Mouse (Mus musculus) neural tube, embryonic 14.5 days (tissue): Measurements from ENCODE around the gene Prss36. TPM values are rescaled to one million over a fixed set of nuclear protein-coding genes. Genes with fewer than 3 reads are reported as not detected.

Experiments used
- ATAC-seq: fragments of 200-750 bp; cut with Nextera tagmentation; 2 replicates; pipeline ENCODE4 v1.8.0; 2017; ENCODE audit warnings: low read depth, mild to moderate bottlenecking, moderate TSS enrichment, moderate library complexity
- H3K27ac ChIP-seq: fragments of 300-500 bp; sonication (generic); 2 replicates; pipeline ENCODE4 v1.5.1; 2014; ENCODE audit warnings: low read depth, mild to moderate bottlenecking, control low read depth, low read length, moderate library complexity, mixed read lengths
- H3K27me3 ChIP-seq: fragments of 300-500 bp; sonication (generic); 2 replicates; pipeline ENCODE4 v1.6.1; 2014; ENCODE audit warnings: low read length; ENCODE audit not compliant: control insufficient read depth, insufficient read depth
- H3K36me3 ChIP-seq: fragments of 300-500 bp; sonication (generic); 2 replicates; pipeline ENCODE4 v1.6.1; 2014; ENCODE audit warnings: low read length, mixed read lengths; ENCODE audit not compliant: control insufficient read depth, insufficient read depth
- H3K4me1 ChIP-seq: fragments of 300-500 bp; sonication (generic); 2 replicates; pipeline ENCODE4 v1.6.1; 2014; ENCODE audit warnings: low read length; ENCODE audit not compliant: control insufficient read depth, insufficient read depth
- H3K4me2 ChIP-seq: fragments of 300-500 bp; sonication (generic); 2 replicates; pipeline ENCODE4 v1.6.1; 2014; ENCODE audit warnings: mild to moderate bottlenecking, low read depth, low read length, control low read depth
- H3K4me3 ChIP-seq: fragments of 300-500 bp; sonication (generic); 2 replicates; pipeline ENCODE4 v1.5.1; 2014; ENCODE audit warnings: low read depth, low read length, control low read depth, mixed read lengths
- H3K9ac ChIP-seq: fragments of 300-500 bp; sonication (generic); replicated peaks from 2 replicates; pipeline ENCODE4 v1.6.1; 2014; ENCODE audit warnings: low read depth, mild to moderate bottlenecking, control low read depth, low read length, mixed read lengths
- H3K9me3 ChIP-seq: fragments of 300-500 bp; sonication (generic); 2 replicates; pipeline ENCODE4 v1.6.1; 2016; ENCODE audit warnings: low read length; ENCODE audit not compliant: control insufficient read depth
- WGBS: fragments of 180-500 bp; shearing (Covaris S2); extraction: QIAGEN DNeasy Blood & Tissue Kit; methylation state at CpG from one replicate; pipeline ENCODE4 v1.1.7; 2014; 5-methylcytosine and 5-hydroxymethylcytosine counted together
- polyA plus RNA-seq: library from polyadenylated mRNA; unstranded; fragments of >200 nt; fragmentation: Nextera tagmentation; extraction: Ambion mirVana; gene quantifications from 2 replicates; pipeline ENCODE4 v1.2.1, GENCODE M21; 2014

The Prss36 gene
- polyA plus RNA-seq, 1 experiment from 2014 or later, result 14.8 TPM

GRCm38 (mm10) chr7:127936216-127936884 lies 10.2 kb downstream of the Prss36 start:
- peak overlapping the region; percentile 4; the same call in 1 of the 2 replicates for H3K27ac ChIP-seq
- WGBS, result 54% methylated on average over 18 of the region's 18 CpGs
- peaks cover 3% of the 10 kb centered on the region; the same call in 1 of the 2 replicates for H3K4me1 ChIP-seq
- H3K36me3 ChIP-seq, result no peaks in the 10 kb centered on the region
- H3K4me3 ChIP-seq, result peak overlapping the region; percentile 76
- H3K9ac ChIP-seq, result peak overlapping the region; percentile 75
- no peaks in the 10 kb centered on the region for H3K27me3 ChIP-seq
- peak overlapping the region; percentile 88 for H3K4me2 ChIP-seq
- H3K9me3 ChIP-seq, result no peaks in the 10 kb centered on the region
- 0 out of 2 replicates have a peak, but pooled peaks have one; percentile 12 for ATAC-seq

- peak overlapping the region; percentile 75 for H3K9ac ChIP-seq
- H3K27me3 ChIP-seq, result no peaks in the 10 kb centered on the region
- ATAC-seq, result peak; percentile 65
- 2% methylated on average over 36 of the region's 38 CpGs for WGBS
- H3K4me3 ChIP-seq, result peak overlapping the region; percentile 76
- peak overlapping the region; percentile 88 for H3K4me2 ChIP-seq
- H3K27ac ChIP-seq, result peak overlapping the region; percentile 81
- H3K4me1 ChIP-seq, result peaks cover 3% of the 10 kb centered on the region; the same call in 1 of the 2 replicates
- H3K36me3 ChIP-seq, result no peaks in the 10 kb centered on the region
- no peaks in the 10 kb centered on the region for H3K9me3 ChIP-seq
Measured at GRCm38 (mm10) chr7:127935748-127936159, 10.8 kb downstream of the Prss36 start.

DNA sequence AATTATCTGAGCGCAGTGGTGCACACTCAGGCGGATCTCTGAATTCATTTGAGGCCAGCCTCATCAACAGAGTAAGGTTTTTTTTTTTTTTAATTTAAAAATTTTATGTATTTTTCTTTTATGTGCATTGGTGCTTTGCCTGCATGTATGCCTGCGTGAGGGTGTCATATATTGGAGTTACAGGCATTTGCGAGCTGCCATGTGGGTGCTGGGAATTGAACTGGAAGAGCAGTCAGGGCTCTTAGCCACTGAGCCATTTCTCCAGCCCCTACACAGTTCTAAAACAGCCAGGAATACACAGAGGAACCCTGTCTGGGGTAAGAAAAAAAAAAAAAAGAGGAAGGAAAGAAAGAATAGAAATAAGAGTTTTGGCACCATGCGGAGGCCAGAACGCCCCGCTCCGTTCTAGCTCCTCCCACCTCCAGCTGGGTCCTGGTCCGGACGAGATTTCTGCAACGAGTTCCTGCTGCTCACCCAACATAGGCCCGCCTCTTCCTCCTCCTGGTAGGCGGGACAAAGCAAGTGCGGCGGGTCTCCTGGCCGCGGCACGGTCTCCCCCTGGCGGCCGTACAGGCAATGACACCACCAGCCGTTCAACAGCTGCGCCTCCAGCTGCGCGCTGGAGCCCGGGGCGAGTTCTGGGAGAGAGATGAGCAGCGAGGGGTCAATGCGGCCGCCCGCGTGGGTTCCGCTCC lies 11.3 kb downstream of the Prss36 start:
- peaks cover 3% of the 10 kb centered on the region; the same call in 1 of the 2 replicates for H3K4me1 ChIP-seq
- peak overlapping the region; percentile 75 for H3K9ac ChIP-seq
- no peaks in the 10 kb centered on the region for H3K36me3 ChIP-seq
- WGBS, result 6% methylated on average over 32 of the region's 32 CpGs
- H3K27me3 ChIP-seq, result no peaks in the 10 kb centered on the region
- ATAC-seq, result peak; percentile 97
- H3K9me3 ChIP-seq, result no peaks in the 10 kb centered on the region
- peak overlapping the region; percentile 76 for H3K4me3 ChIP-seq
- H3K4me2 ChIP-seq, result peak overlapping the region; percentile 88
- peak overlapping the region; percentile 81 for H3K27ac ChIP-seq

DNA sequence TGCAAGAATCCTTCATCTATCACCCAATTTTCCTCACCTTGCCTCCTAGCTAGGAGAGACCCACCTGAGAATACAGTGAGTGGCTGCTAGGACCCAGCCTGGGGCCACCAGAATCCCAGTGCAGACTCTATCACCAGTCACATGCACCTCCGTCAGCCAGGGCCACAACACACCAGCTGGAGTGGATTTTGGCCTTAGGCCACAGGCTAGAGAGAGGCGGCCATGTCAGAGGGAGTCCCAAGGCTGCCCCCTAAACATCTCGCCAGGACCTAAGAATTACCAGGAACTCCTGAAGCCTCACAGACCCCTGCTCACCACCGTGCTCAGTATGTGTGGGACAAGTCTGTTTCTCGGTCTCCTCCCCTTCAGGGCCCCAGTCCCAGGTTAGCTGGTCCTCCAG lies 12.4 kb downstream of the Prss36 start:
- Histone ChIP-seq H3K4me3 (no peak overlapping the region), H3K4me2 (no peak overlapping the region), H3K36me3 (no peaks in the 10 kb centered on the region), H3K9ac (no peak overlapping the region), H3K9me3 (no peaks in the 10 kb centered on the region), H3K27ac (no peak overlapping the region), H3K4me1 (peaks cover 3% of the 10 kb centered on the region; the same call in 1 of the 2 replicates), H3K27me3 (no peaks in the 10 kb centered on the region)
- WGBS, result 94% methylated on average over 5 of the region's 5 CpGs
- ATAC-seq, result no peak

DNA sequence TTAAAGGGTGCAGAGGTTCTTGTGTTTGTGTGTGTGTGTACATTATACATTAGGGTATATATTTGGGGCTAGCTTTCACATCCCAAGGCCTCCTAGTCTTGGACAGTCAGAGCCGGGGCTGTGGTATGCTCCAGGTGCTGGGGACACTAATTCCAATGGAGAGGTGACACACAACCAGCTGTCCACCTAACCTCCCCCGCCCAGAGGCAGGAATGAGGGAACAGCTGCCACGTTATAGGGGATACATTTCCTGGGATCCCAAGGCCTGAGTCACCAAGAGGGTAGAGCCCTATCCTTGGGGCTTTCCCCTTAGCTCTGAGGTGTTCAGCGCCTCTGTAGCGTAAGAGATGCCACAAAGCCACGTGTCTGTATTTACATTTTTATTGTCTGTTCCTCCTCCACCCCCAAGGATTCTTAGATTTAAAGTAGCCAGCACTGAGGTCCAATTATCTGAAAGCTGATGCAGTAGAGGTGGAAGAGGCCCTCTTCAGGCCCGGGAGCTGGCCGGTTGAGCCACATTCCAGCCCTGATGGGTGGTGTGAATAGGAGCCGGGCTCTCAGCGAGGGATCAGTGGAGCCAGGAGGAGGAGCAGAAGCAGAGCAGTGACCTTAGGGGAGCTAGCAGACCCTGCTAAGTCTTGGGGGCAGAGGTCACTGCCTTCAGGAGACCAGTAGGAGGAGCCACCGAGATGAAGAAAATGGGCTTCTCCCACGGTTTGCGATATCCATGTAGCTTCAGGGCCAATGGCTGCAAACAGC lies 14.1 kb downstream of the Prss36 start:
- H3K4me1 ChIP-seq, result peaks cover 3% of the 10 kb centered on the region; the same call in 1 of the 2 replicates
- 19% methylated on average over 13 of the region's 13 CpGs for WGBS
- H3K36me3 ChIP-seq, result no peaks in the 10 kb centered on the region
- H3K27me3 ChIP-seq, result peaks cover 7% of the 10 kb centered on the region; the same call in 1 of the 2 replicates
- ATAC-seq, result no peak
- H3K9ac ChIP-seq, result no peak overlapping the region
- H3K4me3 ChIP-seq, result no peak overlapping the region
- H3K9me3 ChIP-seq, result no peaks in the 10 kb centered on the region
- H3K4me2 ChIP-seq, result no peak overlapping the region
- H3K27ac ChIP-seq, result no peak overlapping the region

- no peak overlapping the region for H3K27ac ChIP-seq
- WGBS, result 47% methylated on average over 13 of the region's 13 CpGs
- no peaks in the 10 kb centered on the region for H3K36me3 ChIP-seq
- no peaks in the 10 kb centered on the region for H3K9me3 ChIP-seq
- ATAC-seq, result no peak
- H3K4me1 ChIP-seq, result peaks cover 3% of the 10 kb centered on the region; the same call in 1 of the 2 replicates
- H3K4me2 ChIP-seq, result no peak overlapping the region
- no peak overlapping the region for H3K9ac ChIP-seq
- H3K27me3 ChIP-seq, result peaks cover 7% of the 10 kb centered on the region; the same call in 1 of the 2 replicates
- no peak overlapping the region for H3K4me3 ChIP-seq
Measured at GRCm38 (mm10) chr7:127931351-127932135, 15.0 kb downstream of the Prss36 start.

- no peak overlapping the region for H3K27ac ChIP-seq
- no peak overlapping the region for H3K4me3 ChIP-seq
- no peaks in the 10 kb centered on the region for H3K9me3 ChIP-seq
- H3K36me3 ChIP-seq, result peaks cover 6% of the 10 kb centered on the region; the same call in 1 of the 2 replicates
- H3K9ac ChIP-seq, result no peak overlapping the region
- 79% methylated on average over 5 of the region's 5 CpGs for WGBS
- H3K4me1 ChIP-seq, result peaks cover 3% of the 10 kb centered on the region; the same call in 1 of the 2 replicates
- ATAC-seq, result no peak
- H3K4me2 ChIP-seq, result no peak overlapping the region
- H3K27me3 ChIP-seq, result peaks cover 7% of the 10 kb centered on the region; the same call in 1 of the 2 replicates
Measured at GRCm38 (mm10) chr7:127930636-127931035, 15.9 kb downstream of the Prss36 start.

DNA sequence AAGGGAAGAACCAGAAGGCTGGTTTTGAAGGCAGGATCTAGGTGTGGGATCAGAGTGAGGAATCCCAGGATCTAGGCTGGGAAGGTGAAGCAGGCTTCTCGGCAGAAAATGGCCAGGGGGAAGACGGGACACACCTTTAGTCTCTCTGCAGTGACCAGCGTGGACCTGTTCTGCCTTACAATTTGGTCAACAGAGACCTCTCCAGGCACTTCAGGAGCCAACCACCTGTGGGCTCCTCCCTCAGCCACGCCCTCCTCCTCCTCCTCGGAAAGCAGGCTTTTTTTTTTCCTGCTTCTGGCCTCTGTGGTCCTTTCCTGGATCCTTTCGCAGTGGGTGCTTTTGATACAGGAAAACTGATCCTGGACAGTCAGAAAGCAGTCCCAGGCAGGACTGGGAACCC lies 16.6 kb downstream of the Prss36 start, which contains the start of gene Prss8:
TSS of gene Prss8 (minus strand) at position 182 of the 400 bp plus-strand sequence.
- Histone ChIP-seq H3K4me2 (no peak within 1 kb of the TSS; the same call in 1 of the 2 replicates), H3K4me3 (no peak within 1 kb of the TSS), H3K4me1 (peaks cover 3% of the 10 kb centered on the region; the same call in 1 of the 2 replicates), H3K9ac (no peak within 1 kb of the TSS; the same call in 1 of the 2 replicates), H3K27me3 (peaks cover 7% of the 10 kb centered on the region; the same call in 1 of the 2 replicates), H3K9me3 (no peaks in the 10 kb centered on the region), H3K27ac (no peak within 1 kb of the TSS), H3K36me3 (peaks cover 11% of the 10 kb centered on the region; the same call in 1 of the 2 replicates)
- ATAC-seq, result no peak
- 12% methylated on average over 6 of the region's 6 CpGs for WGBS
